Mouse (Mus musculus) gastrocnemius, postnatal 10 days (tissue): ENCODE results near the gene Ptger4. TPM values are rescaled to one million over a fixed set of nuclear protein-coding genes. Genes with fewer than 3 reads are reported as not detected.

Experiments used
- DNase-seq: peaks from one replicate; pipeline ENCODE4 v3.0.0; 2021; ENCODE audit warnings: mixed read lengths
- total RNA-seq, 2 experiments: library from RNA; stranded (reverse); gene quantifications; 2 replicates each; pipeline ENCODE4 v1.2.3; 2021

The Ptger4 gene
- total RNA-seq, 2 experiments from 2014 or later, result 0.94 to 1.5 TPM

DNA sequence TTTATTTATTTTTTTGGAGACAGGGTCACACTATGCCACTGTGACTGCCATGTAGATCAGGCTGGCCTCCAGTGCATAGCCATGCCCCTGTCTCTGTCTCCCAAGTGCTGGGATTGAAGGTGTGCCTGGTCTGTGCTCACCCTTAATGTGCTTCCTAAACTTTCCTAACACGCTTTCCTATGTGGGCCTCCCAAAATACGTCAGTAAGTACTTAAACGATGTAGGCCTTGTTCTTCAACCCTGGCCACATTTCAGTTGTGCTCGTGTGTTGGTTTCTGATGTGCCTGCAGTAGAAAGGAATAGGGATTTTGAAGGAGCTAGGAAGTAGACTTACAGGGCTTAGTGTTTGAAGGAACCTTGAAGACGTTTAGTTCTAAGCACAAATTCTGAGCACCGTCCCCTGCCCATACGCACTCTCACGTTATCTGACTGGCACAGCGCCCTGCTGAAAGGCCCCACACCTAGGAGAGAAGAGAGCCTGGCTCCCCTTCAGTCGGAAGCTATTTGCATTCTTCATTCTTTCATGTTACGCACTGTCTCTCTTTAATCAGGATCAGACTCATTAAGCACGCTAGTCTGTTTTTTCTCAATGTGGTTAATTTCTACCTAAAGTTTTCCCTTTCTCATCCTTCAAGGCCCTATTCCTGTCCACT, 78.7 kb downstream of the Ptger4 start:
- DNase-seq, result no peak

GRCm38 (mm10) chr15:5158827-5159226, 85.2 kb downstream of the Ptger4 start:
- peak; percentile 22 for DNase-seq

DNA sequence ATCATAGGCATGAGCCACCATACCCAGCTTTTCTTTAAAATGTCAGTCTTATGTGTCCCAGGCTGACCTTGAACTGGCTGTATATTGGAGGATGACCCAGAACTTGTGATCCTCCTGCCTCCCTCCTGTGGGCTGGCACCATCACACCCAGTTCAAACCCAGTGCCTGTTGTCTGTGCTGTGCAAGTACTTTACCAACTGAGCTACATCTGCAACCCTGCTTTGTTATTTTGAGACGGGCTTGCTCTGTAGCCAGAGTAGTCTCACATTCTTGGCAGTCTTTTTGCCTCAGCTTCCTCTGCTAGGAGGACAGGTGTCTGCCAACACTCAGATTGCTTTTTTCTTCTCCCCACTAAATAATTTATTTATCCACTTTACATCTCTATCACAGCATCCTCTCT, 86.6 kb downstream of the Ptger4 start:
- DNase-seq, result no peak

Other genes starting within 250 kb of the Ptger4 start
- under 1 TPM in 1 of 2 experiments, not detected in 1; 0.09 TPM for gene C7, start 180.4 kb downstream of the Ptger4 start, total RNA-seq
- 1 to 10 TPM; 1.6 to 3.5 TPM for gene Card6, start 135.6 kb downstream of the Ptger4 start, total RNA-seq
- gene Rpl37, start 127.5 kb downstream of the Ptger4 start, total RNA-seq, result 100 to 1,000 TPM; 337 to 339 TPM
- gene Prkaa1, start 100.3 kb downstream of the Ptger4 start, total RNA-seq, result 10 to 100 TPM; 13.0 to 15.1 TPM
- gene Ttc33, start 58.7 kb downstream of the Ptger4 start, total RNA-seq, result 10 to 100 TPM; 34.9 to 35.4 TPM